Mouse (Mus musculus) ES-E14 (cell line): ENCODE results near the gene Dusp5.

Experiments
- CHD2 ChIP-seq: IDR thresholded peaks from 2 replicates; pipeline ENCODE4 v1.6.1; 2014; ENCODE audit warnings: mild to moderate bottlenecking, low read depth, low read length, inconsistent platforms
- HCFC1 ChIP-seq: IDR thresholded peaks from 2 replicates; pipeline ENCODE4 v1.6.1; 2012; ENCODE audit warnings: low read length, inconsistent platforms, borderline replicate concordance; ENCODE audit not compliant: insufficient read depth
- MAFK ChIP-seq: IDR thresholded peaks from 2 replicates; pipeline ENCODE4 v1.6.1; 2014; ENCODE audit warnings: mild to moderate bottlenecking, low read depth, low read length, inconsistent platforms; ENCODE audit not compliant: insufficient read depth
- ZC3H11A ChIP-seq: IDR thresholded peaks from 2 replicates; pipeline ENCODE4 v1.6.1; 2012; ENCODE audit warnings: low read depth, mild to moderate bottlenecking, inconsistent platforms, low read length, borderline replicate concordance

DNA sequence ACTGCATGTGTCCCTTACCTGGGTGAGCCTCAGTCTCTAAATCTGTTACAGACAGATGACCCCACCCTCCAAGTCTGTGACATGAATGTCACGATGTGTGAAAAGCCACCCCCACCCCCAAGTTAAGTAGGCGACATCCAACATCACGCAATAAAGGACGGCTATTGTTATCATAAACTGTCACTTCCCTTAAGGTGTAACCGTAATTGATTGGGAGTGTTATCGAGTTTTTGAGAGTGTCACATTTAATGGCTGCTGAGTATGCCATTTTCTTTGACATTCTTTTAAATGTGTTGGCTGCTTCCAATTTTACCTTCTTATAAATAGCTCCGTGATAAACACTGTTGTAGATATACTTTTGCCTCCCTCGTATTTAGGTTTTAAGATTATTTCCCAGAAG lies 9.4 kb upstream of the Dusp5 start:
- TF ChIP-seq ZC3H11A (no peak), CHD2 (no peak), MAFK (no peak), HCFC1 (no peak)
